Mouse (Mus musculus) kidney, adult 9 months (tissue): ENCODE measurements around the gene Smim7.

Experiments
- DNase-seq: peaks from one replicate; pipeline ENCODE4 v3.0.0; 2022

Smim7 gene

DNA sequence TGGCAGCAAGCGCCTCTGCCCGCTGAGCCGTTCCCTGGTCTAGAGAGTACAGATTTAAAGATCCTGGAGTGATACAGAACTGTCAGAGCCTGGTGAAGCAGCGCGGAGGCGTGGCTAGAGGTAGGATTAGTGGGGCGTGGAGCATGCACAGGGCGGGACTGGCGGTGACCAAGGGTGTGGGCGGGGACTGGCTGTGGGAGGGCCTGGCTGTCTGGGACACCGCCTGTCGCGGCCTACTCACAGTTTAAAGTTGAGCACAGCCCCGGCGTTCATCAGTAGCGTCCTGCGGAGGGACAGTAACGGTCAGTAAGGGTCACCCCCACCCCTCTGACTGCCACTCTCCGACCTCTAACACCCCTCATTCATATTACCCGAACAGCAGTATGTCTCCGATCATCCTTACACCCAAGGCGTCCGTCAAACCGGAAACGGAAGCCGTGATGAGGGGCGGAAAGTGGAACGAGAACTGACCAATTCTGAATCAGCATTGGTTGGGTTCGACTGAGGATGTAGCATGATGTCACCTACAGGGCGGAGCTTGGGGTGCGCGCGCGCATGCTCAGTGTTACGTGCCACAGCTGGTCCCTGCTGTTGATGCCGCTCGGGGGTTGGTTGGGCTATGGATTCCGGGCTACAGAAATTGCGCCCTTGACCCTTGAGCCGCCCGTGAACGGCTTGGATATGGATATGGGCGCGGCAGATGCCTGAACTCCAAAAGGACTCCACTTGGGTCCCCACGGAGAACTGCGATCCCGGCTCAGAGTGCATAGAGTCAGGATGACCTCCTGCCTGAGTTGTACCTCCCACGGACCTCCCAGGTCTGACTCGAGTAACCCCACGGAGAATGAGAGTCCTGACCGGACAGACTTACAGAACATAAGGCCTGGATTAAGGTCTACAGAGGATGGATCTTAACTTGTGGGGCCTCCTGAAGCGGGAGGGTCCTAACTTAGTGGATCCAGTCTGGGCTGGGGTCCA lies at the start of gene Smim7:
TSS of gene Smim7 (minus strand) at position 456 of the 978 bp plus-strand sequence.
- peak; percentile 100 for DNase-seq

GRCm38 (mm10) chr8:72590198-72590597 lies 19.3 kb upstream of the Smim7 start:
- peak; percentile 58 for DNase-seq

GRCm38 (mm10) chr8:72589286-72589685 lies 18.4 kb upstream of the Smim7 start:
- DNase-seq = no peak

DNA sequence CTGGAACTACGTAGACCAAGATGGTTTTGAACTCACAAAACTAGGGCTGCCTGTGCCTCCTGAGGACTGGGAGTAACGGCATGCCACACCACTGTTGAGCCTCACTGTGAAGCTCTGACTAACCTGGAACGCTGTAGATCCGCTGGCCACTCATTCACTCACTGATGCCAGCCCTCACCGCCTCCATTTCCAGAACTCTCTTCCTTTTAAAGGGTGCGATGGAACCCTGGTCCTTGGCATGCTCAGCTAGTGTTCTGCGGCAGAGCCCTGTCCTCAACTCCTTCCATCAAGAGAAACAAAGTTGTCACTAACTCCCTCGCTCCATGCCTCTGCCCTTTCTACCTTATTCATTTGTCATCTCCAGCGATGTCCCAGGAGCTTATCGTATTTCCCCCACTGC lies 18.0 kb upstream of the Smim7 start:
- no peak for DNase-seq

GRCm38 (mm10) chr8:72587806-72588205 lies 16.9 kb upstream of the Smim7 start:
- DNase-seq = peak; percentile 35

DNA sequence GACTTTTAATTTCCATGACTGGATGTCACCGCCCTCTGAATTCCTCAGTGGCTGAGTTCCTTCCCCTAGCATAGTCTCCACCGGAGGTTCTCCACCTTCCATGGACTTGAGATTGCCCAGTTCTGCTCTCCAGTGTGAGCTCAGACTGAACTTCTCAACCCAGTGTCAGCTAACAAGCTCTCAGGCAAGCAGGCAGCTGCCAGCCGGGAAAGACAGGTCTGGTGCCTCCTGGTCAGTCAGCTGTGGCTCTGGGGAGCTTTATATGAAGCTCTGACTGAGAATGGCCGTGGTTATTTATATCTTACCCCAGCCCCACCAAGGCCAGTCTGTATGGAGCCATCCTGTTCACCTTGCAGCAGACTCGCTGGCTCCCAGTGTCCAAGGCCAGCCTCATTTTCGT lies 13.5 kb upstream of the Smim7 start:
- DNase-seq = no peak

DNA sequence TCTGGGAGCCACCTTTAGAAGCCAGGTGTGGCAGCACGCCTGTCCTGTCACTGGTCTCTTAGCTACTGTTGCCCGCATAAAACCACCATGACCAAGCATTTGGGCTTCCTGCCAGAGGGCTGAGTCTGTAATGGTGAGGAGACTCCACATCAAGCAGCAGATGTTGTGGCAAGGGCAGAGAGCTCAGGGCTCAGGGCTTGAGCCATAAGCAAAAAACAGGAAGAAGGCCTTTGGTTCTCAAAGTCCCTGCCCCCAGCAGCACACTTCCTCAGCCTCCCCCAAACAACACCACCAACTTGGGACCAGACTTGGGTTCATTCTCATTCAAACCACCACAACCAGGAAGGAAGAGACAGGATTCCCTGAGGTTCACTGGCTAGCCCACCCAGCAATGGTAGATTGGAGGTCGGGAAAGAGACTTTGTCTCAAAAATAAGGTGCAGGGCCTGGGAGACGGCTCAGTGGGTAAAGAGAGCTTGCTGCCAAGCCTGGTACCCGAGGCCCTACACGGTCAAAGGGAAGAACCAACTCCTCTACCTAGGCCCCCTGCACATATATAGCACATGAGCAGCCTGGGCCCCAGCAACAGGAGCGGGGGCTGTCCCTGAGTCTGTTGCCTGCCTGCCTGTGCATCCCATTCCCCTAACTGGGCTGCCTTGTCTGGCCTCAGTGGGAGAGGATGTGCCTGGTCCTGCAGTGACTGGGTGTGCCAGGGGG lies 12.3 kb upstream of the Smim7 start:
- no peak for DNase-seq

DNA sequence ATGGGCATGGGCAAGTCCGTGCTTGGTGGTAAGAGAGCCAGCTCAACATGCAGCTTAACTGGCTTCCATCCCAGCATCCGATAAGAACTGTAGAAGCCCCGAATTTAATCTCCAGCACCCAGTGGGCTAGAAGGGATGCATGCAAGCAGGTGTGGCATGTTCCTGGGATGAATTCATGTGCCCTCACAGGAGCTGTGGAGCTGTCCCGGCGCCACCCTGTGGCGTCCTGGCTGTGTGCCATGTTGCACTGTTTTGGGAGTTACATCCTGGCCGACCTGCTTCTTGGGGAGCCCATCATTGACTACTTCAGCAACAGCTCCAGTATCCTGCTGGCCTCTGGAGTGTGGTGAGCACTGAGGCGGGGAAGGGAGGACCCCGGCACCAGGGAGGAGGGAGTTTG lies 8.5 kb upstream of the Smim7 start:
- no peak for DNase-seq

GRCm38 (mm10) chr8:72577941-72578340 lies 7.1 kb upstream of the Smim7 start:
- DNase-seq = no peak

DNA sequence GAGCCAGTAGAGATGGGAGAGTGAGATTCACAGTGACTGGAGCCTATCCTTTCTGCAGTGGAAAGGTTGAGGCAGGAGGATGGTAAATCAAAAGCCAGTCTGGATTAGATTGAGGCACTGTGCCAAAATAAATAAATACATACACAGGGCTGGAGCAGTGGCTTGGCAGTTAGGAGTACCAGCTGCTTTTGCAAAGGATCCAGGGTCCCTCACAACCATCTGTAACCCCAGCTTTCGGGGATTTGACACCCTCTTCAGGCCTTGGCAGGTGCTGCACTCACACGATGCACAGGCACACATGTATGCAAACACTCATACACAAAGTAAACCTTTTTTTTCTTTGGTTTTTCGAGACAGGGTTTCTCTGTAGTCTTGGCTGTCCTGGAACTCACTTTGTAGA lies 6.4 kb upstream of the Smim7 start:
- DNase-seq = no peak

DNA sequence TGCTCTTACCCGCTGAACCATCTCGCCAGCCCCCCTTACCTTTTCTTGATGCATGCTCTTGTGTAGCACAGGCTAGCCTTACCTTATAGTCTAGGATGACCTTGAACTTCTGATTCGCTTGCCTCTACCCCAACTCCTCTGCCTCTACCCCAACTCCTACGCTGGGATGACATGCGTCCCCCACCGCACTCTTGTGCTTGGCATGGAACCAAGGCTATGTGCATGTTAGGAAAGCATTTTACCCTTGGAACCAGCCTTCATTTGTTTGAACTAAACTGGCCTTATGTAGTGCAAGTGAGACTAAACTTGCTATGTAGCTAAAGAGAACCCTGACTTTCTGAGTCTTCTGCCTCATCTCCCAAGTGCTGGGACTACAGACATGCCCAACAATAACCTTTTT lies 5.0 kb upstream of the Smim7 start:
- no peak for DNase-seq

DNA sequence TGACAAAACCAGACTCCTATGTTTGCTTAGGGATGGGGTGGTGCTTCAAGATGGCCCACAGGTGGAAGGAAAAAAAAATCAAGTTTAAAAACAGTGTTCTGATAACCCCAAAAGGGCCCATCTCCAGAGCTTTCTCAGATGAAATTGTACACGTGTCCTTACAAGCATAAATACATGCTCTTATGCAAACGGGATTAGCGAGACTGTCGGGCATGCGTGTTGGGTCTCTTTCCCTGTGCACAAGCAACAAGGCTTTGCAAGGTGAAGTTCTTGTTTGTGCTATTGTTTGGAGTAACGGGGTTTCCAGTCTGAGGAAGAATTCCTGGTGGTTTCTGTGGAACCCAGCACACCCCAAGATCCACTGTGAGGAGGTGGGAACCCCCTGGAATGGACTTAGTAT lies 2.6 kb upstream of the Smim7 start:
- DNase-seq = no peak

DNA sequence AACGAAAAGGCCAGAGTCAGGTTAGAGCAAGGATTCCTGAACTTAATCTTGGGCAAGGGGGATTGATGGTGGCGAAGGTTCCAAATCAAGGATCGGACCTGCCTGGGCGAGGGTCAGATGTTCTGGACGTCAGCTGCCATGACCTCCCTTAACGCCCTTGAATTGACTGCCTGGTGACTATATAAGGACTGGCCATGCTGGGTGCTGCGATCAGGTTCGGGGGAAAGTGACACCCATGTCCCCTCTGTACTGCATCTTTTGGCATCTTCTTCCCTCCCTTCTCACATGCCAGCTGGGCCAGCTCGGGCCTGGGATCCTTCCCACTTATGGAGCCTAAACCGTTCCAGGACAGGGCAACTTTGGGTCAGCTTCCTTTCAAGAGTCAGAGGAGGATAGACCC lies 1.6 kb upstream of the Smim7 start:
- DNase-seq = no peak

- DNase-seq = peak; percentile 73
Observed at GRCm38 (mm10) chr8:72571611-72572473, 954 bp upstream of the Smim7 start, which contains the start of gene Tmem38a. TSS of gene Tmem38a (plus strand) at chr8:72572055.

- DNase-seq = no peak
Observed at GRCm38 (mm10) chr8:72565970-72566369, 4.9 kb downstream of the Smim7 start.

GRCm38 (mm10) chr8:72561111-72561689 lies 9.7 kb downstream of the Smim7 start:
- DNase-seq = no peak

- no peak for DNase-seq
Observed at GRCm38 (mm10) chr8:72555770-72556169, 15.1 kb downstream of the Smim7 start.

DNA sequence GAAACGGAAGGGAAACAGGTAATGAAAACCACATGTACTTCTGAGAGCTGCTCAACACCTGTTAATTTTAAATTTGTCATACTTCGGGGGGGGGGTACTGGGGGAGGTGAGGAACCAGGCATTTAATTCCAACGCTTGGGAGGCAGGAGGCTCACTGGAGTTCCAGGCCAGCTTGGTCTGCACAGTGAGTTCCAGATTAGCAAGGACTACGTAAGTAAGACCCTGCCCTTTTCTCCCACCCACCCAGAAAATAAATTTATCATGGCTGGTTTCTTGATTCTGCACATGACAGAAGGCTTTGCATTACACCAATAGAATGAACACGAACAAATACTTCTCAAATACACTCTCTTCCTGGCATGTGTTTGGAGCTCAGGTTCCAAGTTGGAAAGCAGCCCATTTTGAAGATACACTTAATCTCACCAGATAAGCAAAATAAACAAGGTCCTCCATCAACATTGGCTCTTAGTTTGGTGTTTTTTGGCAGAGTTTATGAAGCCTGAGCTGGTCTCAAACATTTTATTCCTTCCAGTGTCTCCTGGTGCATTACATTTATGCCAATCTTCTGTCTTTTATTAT lies 21.5 kb downstream of the Smim7 start:
- peak; percentile 31 for DNase-seq

- DNase-seq = peak; percentile 44
Observed at GRCm38 (mm10) chr8:72548644-72549313, 22.1 kb downstream of the Smim7 start.

DNA sequence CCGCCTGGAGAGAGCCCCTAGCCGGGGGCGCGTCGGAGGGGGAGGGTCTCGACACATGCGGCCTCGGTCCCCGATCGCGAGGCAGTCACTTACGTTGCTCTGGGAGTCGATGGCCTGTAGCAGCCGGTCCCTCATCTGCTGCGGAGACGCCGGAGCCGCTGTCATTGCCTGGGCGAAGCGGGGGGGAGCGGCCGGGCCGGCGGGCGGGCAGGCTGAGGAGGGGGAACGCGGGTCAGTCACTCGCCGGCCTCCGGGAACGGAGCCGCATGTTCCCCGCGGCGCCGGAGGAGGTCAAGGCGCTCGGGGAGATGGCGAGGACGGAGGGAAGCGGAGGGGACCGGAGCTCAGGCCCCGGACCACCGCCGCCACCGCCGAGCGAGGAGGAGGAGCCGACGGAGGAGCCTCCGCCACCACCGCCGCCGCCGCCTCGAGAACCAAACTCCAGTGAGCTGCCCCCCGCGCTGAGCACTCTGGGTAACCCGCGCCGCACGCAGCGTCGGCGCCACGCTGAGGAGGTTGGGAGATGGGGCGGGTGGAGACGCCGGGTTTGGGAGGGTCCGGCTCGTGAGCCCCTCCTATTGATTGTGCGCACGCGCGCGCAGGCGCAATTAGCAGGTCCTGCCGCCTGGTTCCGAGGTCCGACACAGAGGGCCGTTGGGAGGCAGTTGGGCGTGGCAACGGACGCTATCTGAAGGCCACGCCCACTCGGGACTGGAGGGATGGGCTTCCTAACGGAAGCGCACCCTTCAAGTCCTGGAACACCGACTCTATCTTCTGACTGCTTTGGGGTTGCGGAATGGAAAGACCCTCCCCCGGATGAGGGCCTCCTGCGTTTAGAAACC lies 22.9 kb downstream of the Smim7 start, which contains the start of gene Med26:
TSS of gene Med26 (minus strand) at position 469 of the 842 bp plus-strand sequence.
- DNase-seq = peak; percentile 99
